Comparison of ENCODE assay signal across 10 mouse cellular contexts in the genomic region with DNA sequence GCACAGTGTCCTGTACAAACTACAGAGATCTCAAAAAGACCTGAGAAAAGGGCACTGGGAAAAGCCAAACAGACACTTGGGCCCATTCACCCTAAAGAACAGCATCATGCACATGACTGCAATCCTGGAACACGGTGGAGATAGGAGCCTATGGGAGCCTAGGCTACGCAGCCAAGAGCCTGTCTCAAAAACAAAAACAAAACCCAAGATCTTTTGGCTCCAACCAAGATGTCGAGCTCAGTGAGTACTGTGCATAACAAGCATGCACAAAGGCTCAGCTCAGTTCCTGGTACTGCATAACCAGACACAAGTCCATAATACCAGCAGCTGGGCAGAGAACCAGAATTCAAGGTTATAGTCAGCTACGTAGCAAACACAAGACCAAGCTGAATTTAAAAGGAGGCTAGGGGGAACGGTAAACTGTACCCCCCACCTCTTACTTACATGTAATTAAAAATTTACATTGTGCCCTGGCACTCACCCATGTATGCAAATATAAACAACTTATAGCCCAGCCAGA. TPM values are rescaled to one million over a fixed set of nuclear protein-coding genes. Genes with fewer than 3 reads are reported as not detected.
DNase-seq lines count a peak whose midpoint lies in the region; ATAC-seq and TF ChIP-seq lines count a peak whose summit lies in the region.
"Had no signal": no experiment of that assay in that cellular context is flagged by ENCODE, and none has a peak within 500 bp of the region (broad histone marks: within the 10 kb centered on the region; RNA-seq: fewer than 3 reads in every experiment).

No protein-coding gene starts in this region.

- no peaks in the 10 kb centered on the region for H3K27me3 ChIP-seq in MEL (ENCODE audit: control insufficient read depth in 1 of 2, insufficient read depth in 2 of 2, low read length in 2 of 2)
- H3K27me3 ChIP-seq in heart, embryonic 13.5 days (replicated peaks): no peaks in the 10 kb centered on the region
- no peaks in the 10 kb centered on the region for H3K27me3 ChIP-seq in liver, embryonic 12.5 days (replicated peaks)

- TF ChIP-seq EP300 in MEL (IDR thresholded peaks at IDR 0.05; ENCODE audit: low read depth in 1 of 2, low read length in 2 of 2): no peak

- no peak for TF ChIP-seq POLR2A in MEL (IDR thresholded peaks at IDR 0.05; ENCODE audit: control insufficient read depth in 1 of 2, insufficient read depth in 1 of 2, low read depth in 1 of 2, low read length in 2 of 2, poor library complexity in 1 of 2)

- peak overlapping the region; percentile 76 for H3K4me2 ChIP-seq in heart, embryonic 13.5 days
- peak overlapping the region; percentile 75 for H3K4me2 ChIP-seq in liver, embryonic 12.5 days

- peaks cover 0 to 22% of the 10 kb centered on the region in 2 experiments; a peak in 3 of 4 replicates for H3K4me1 ChIP-seq in MEL (ENCODE audit: control insufficient read depth in 1 of 2, insufficient read depth in 2 of 2, low read length in 2 of 2)
- H3K4me1 ChIP-seq in heart, embryonic 13.5 days: peaks cover 24% of the 10 kb centered on the region
- peaks cover 44% of the 10 kb centered on the region for H3K4me1 ChIP-seq in liver, embryonic 12.5 days

- peaks cover 26% of the 10 kb centered on the region for H3K79me2 ChIP-seq in MEL (ENCODE audit: control insufficient read depth, insufficient read depth, low read length, poor library complexity)

- H3K9ac ChIP-seq in MEL (ENCODE audit: control insufficient read depth, low read depth, low read length, poor library complexity, severe bottlenecking): peak overlapping the region; percentile 69
- peak overlapping the region; percentile 95 for H3K9ac ChIP-seq in heart, embryonic 13.5 days
- H3K9ac ChIP-seq in liver, embryonic 12.5 days: peak overlapping the region; percentile 97

- H3K27ac ChIP-seq in MEL (ENCODE audit: control insufficient read depth, low read depth, low read length): no peak overlapping the region
- peak overlapping the region; percentile 97; the same call in 1 of the 2 replicates for H3K27ac ChIP-seq in heart, embryonic 13.5 days (replicated peaks)
- peak overlapping the region; percentile 99 for H3K27ac ChIP-seq in liver, embryonic 12.5 days

- peak; percentile 16 for DNase-seq in cerebellum, adult 9-10 months
- no peak for DNase-seq in cerebellum, adult 11 months
- DNase-seq in MEL (ENCODE audit: low read depth, low spot score): peak; percentile 37
- no peak for DNase-seq in right cerebral cortex, postnatal 25 days
- DNase-seq in gastrocnemius, adult 18-20 months (ENCODE audit: low spot score): no peak
- no peak for DNase-seq in spleen, adult 18-20 months
- DNase-seq: layer of hippocampus, postnatal 36 days had no signal

- no peak for ATAC-seq in heart, embryonic 13.5 days (ENCODE audit: extremely low read depth, insufficient number of reproducible peaks, low FRiP score, low TSS enrichment)
- no peak for ATAC-seq in liver, embryonic 12.5 days

- H3K4me3 ChIP-seq in MEL (ENCODE audit: control insufficient read depth in 1 of 2, insufficient read depth in 1 of 2, low read depth in 2 of 2, low read length in 2 of 2): peak overlapping the region; percentile 63 to 85
- peak overlapping the region; percentile 97 for H3K4me3 ChIP-seq in heart, embryonic 13.5 days
- H3K4me3 ChIP-seq in liver, embryonic 12.5 days: peak overlapping the region; percentile 92

- TF ChIP-seq CTCF in MEL (IDR thresholded peaks at IDR 0.05 in 2 of 3, conservative IDR thresholded peaks at IDR 0.05 in 1 of 3; ENCODE audit: control insufficient read depth in 1 of 3, insufficient read depth in 1 of 3, low read depth in 2 of 3, low read length in 3 of 3, poor library complexity in 1 of 3, severe bottlenecking in 1 of 3): no peak

- H3K36me3 ChIP-seq in MEL (ENCODE audit: control insufficient read depth in 1 of 2, insufficient read depth in 2 of 2, low read length in 2 of 2): peaks cover 24 to 37% of the 10 kb centered on the region in 2 experiments
- H3K36me3 ChIP-seq in heart, embryonic 13.5 days: peaks cover 43% of the 10 kb centered on the region
- peaks cover 49% of the 10 kb centered on the region for H3K36me3 ChIP-seq in liver, embryonic 12.5 days

- WGBS in heart, embryonic 13.5 days: 57% methylated on average over 5 of the region's 5 CpGs
- WGBS in liver, embryonic 12.5 days (ENCODE audit: insufficient replicate concordance): 59% methylated on average over 5 of the region's 5 CpGs

- no peaks in the 10 kb centered on the region for H3K9me3 ChIP-seq in MEL (replicated peaks; ENCODE audit: insufficient read depth, low read length)
- no peaks in the 10 kb centered on the region for H3K9me3 ChIP-seq in heart, embryonic 13.5 days
- H3K9me3 ChIP-seq in liver, embryonic 12.5 days (replicated peaks): no peaks in the 10 kb centered on the region

- TF ChIP-seq RAD21 in MEL (IDR thresholded peaks at IDR 0.05; ENCODE audit: low read depth, low read length): no peak

TF ChIP-seq in MEL, 35 proteins besides CTCF, POLR2A, EP300 and RAD21:
- TF ChIP-seq ELF1 (IDR thresholded peaks at IDR 0.05; ENCODE audit: low read depth, low read length) (no peak), MAX (IDR thresholded peaks at IDR 0.05; ENCODE audit: low read length) (0 out of 2 replicates have a peak, but pooled peaks have one; percentile 25)

RNA-seq across cellular contexts. Expression of a gene that starts 1.3 kb away (rescaled TPM):
- total RNA-seq in MEL (2012; rRNA removed): 119 and 127 TPM in 2 replicates
- polyA plus RNA-seq in MEL (2012; ENCODE audit: insufficient read depth in 1 of 2, insufficient read length in 2 of 2, low read depth in 1 of 2, low replicate concordance in 2 of 2, missing spikeins in 1 of 2): 100 to 1,000 TPM; 129 to 155 TPM
- polyA plus RNA-seq in heart, embryonic 13.5 days (2015; fragmentation: Nextera tagmentation; extraction: Ambion mirVana): 102 and 119 TPM in 2 replicates
- polyA plus RNA-seq in liver, embryonic 12.5 days (2016; fragmentation: Nextera tagmentation; extraction: Ambion mirVana): 153 and 154 TPM in 2 replicates
- 1 to 10 TPM; 4.1 to 4.2 TPM for total RNA-seq in gastrocnemius, adult 18-20 months (2021)

RNA-seq across cellular contexts. Expression of a gene that starts 19.4 kb away (rescaled TPM):
- not detected in 2 replicates for total RNA-seq in MEL (2012; rRNA removed)
- under 1 TPM in 1 of 2 experiments, not detected in 1; 0.19 TPM for polyA plus RNA-seq in MEL (2012; ENCODE audit: insufficient read depth in 1 of 2, insufficient read length in 2 of 2, low read depth in 1 of 2, low replicate concordance in 2 of 2, missing spikeins in 1 of 2)
- not detected in 2 replicates for polyA plus RNA-seq in heart, embryonic 13.5 days (2015; fragmentation: Nextera tagmentation; extraction: Ambion mirVana)
- polyA plus RNA-seq in liver, embryonic 12.5 days (2016; fragmentation: Nextera tagmentation; extraction: Ambion mirVana): 0.14 TPM in 1 of 2 replicates, not detected in the other
- total RNA-seq in gastrocnemius, adult 18-20 months (2021): not detected
- total RNA-seq: layer of hippocampus, postnatal 36 days had no signal
- polyA plus RNA-seq: spleen, adult 2 months had no signal

RNA-seq across cellular contexts. Expression of a gene that starts 41.0 kb away (rescaled TPM):
- total RNA-seq in MEL (2012; rRNA removed): 32.7 and 39.5 TPM in 2 replicates
- 10 to 100 TPM; 48.8 to 62.6 TPM for polyA plus RNA-seq in MEL (2012; ENCODE audit: insufficient read depth in 1 of 2, insufficient read length in 2 of 2, low read depth in 1 of 2, low replicate concordance in 2 of 2, missing spikeins in 1 of 2)
- 8.5 and 10.5 TPM in 2 replicates for polyA plus RNA-seq in heart, embryonic 13.5 days (2015; fragmentation: Nextera tagmentation; extraction: Ambion mirVana)
- polyA plus RNA-seq in liver, embryonic 12.5 days (2016; fragmentation: Nextera tagmentation; extraction: Ambion mirVana): 10.1 and 10.8 TPM in 2 replicates
- 10 to 100 TPM; 46.5 to 55.2 TPM for total RNA-seq in gastrocnemius, adult 18-20 months (2021)

Comparison
In these comparisons a context has a peak if more than half of its experiments do, and no peak if none do; other contexts are left out.
1. DNase-seq: peak in cerebellum, adult 9-10 months (single experiment) and MEL (single experiment); none in cerebellum, adult 11 months (single experiment), right cerebral cortex, postnatal 25 days (single experiment), gastrocnemius, adult 18-20 months (single experiment) and spleen, adult 18-20 months (0 of 2).
2. Peak in every context shown above with its lines, with median percentiles within 50 percentile points of each other: H3K4me3 ChIP-seq and H3K9ac ChIP-seq.